Mouse (Mus musculus): Measurements from ENCODE around the gene Rhox4a.
"Not testable (repeated sequence)": the region's sequence is repeated elsewhere in the genome, so short reads cannot be mapped to it uniquely, and the experiment has no call there.

Gene Rhox4a

GRCm38 (mm10) chrX:37265038-37265437, at the start of gene Rhox4a:
TSS of gene Rhox4a (plus strand) at chrX:37265338.
- not testable (repeated sequence) for DNase-seq (ENCODE audit: low read depth)

- not testable (repeated sequence) for DNase-seq (ENCODE audit: low read depth)
Observed at GRCm38 (mm10) chrX:37222158-37222557, 43.0 kb upstream of the Rhox4a start, which contains the start of gene Rhox1. TSS of gene Rhox1 (minus strand) at chrX:37222258.

GRCm38 (mm10) chrX:37244676-37245075, 20.5 kb upstream of the Rhox4a start, which contains the start of gene Rhox2a:
TSS of gene Rhox2a (plus strand) at chrX:37244976.
- DNase-seq (ENCODE audit: low read depth) = not testable (repeated sequence)

- DNase-seq (ENCODE audit: low read depth) = not testable (repeated sequence)
Observed at GRCm38 (mm10) chrX:37249619-37250018, 15.5 kb upstream of the Rhox4a start, which contains the start of gene Rhox3a. TSS of gene Rhox3a (plus strand) at chrX:37249919.

All from c-Kit-positive CD71-negative TER-119-negative erythroid progenitor cells, embryonic 14.5 days (primary cell).